Mouse (Mus musculus): ENCODE data around the gene 4930558K02Rik. TPM values are rescaled to one million over a fixed set of nuclear protein-coding genes. Genes with fewer than 3 reads are reported as not detected.

Gene 4930558K02Rik
- polyA plus RNA-seq (2014; fragmentation: Nextera tagmentation; extraction: Ambion mirVana) = not detected in 2 replicates

- 70% methylated on average over 1 of the region's 1 CpGs for WGBS
Measured at GRCm38 (mm10) chr1:161979536-161979935, at the start of gene 4930558K02Rik. Gene 4930558K02Rik, minus strand, starts transcription at chr1:161979636.

DNA sequence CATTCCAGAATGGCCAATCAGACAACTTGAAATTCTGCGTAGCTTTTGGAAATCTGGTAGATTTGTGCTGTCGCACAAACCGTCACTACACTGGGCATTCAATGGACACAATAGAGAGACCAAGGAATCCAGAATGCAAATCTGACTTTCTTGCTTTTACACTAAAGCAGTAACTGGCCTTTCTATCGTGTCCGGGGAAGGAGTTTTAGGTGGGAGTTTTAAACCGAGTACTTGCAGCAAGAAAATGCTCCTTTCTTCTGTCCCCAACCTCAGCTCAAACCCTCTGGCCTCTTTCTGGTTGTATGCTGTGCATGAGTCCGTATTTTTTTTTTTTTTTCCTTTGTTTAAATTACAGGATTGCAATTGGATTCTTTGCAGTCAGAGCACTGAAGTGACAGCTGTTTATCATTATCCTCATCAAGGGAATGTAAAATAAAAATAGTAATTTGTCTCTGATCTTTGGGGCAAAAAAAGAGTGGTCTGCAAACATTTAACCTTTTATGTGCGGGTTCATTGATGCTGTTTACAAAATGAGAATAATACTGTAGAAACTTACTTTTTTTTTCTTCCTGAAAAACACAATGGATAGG lies 44.3 kb upstream of the 4930558K02Rik start:
- 61% methylated on average over 8 of the region's 8 CpGs for WGBS
- Histone ChIP-seq H3K4me1 (ENCODE audit: control insufficient read depth, insufficient read depth, low read length) (0 out of 2 replicates have a peak, but pooled peaks cover 2% of the 10 kb centered on the region), H3K36me3 (ENCODE audit: control insufficient read depth, insufficient read depth, low read length) (no peaks in the 10 kb centered on the region), H3K27me3 (ENCODE audit: control insufficient read depth, insufficient read depth, low read length) (no peaks in the 10 kb centered on the region), H3K9me3 (ENCODE audit: control insufficient read depth, low read length) (no peaks in the 10 kb centered on the region), H3K9ac (ENCODE audit: low read length) (no peak overlapping the region), H3K4me2 (no peak overlapping the region), H3K4me3 (ENCODE audit: low read depth, low read length) (no peak overlapping the region), H3K27ac (ENCODE audit: low read depth, low read length) (no peak overlapping the region)
- ATAC-seq (ENCODE audit: low FRiP score) (no peak), DNase-seq (ENCODE audit: low spot score, missing footprints) (no peak)

More at GRCm38 (mm10) chr1:161979536-161979935, at the start of gene 4930558K02Rik:
- no peaks in the 10 kb centered on the region for H3K36me3 ChIP-seq (ENCODE audit: control insufficient read depth, insufficient read depth, low read length)
- no peaks in the 10 kb centered on the region for H3K4me1 ChIP-seq (ENCODE audit: control insufficient read depth, insufficient read depth, low read length)
- no peak within 1 kb of the TSS for H3K4me3 ChIP-seq (ENCODE audit: low read depth, low read length)
- no peak for ATAC-seq (ENCODE audit: low FRiP score)
- H3K9me3 ChIP-seq (ENCODE audit: control insufficient read depth, low read length) = no peaks in the 10 kb centered on the region
- H3K4me2 ChIP-seq = no peak within 1 kb of the TSS
- no peak within 1 kb of the TSS for H3K27ac ChIP-seq (ENCODE audit: low read depth, low read length)
- no peak within 1 kb of the TSS for H3K9ac ChIP-seq (ENCODE audit: low read length)
- no peaks in the 10 kb centered on the region; the same call in 1 of the 2 replicates for H3K27me3 ChIP-seq (ENCODE audit: control insufficient read depth, insufficient read depth, low read length)
- DNase-seq (ENCODE audit: low spot score, missing footprints) = peak; percentile 14

DNA sequence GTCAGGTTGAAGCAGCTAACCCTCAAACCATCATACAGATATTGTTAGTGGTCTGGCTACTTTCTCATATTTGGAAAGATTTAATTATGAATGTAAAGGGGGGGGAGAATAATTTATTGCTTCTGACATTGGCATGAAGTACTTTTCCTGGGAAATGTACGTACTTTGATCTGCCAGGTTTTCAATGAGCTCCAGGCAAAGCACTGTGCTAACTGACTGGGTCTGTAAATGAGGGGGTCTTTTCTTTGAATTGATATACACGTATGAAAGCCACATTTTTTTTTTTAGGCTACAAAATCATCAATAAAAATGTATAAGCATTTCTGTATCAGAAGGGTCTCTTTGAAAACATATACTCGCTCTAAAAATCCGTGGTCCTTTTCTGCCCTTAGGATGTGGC lies 41.3 kb upstream of the 4930558K02Rik start:
- H3K27me3 ChIP-seq (ENCODE audit: control insufficient read depth, insufficient read depth, low read length) = no peaks in the 10 kb centered on the region
- no peaks in the 10 kb centered on the region for H3K9me3 ChIP-seq (ENCODE audit: control insufficient read depth, low read length)
- DNase-seq (ENCODE audit: low spot score, missing footprints) = no peak
- no peak overlapping the region for H3K27ac ChIP-seq (ENCODE audit: low read depth, low read length)
- 0 out of 2 replicates have a peak, but pooled peaks cover 2% of the 10 kb centered on the region for H3K4me1 ChIP-seq (ENCODE audit: control insufficient read depth, insufficient read depth, low read length)
- WGBS = 81% methylated on average over 4 of the region's 4 CpGs
- no peak overlapping the region for H3K4me2 ChIP-seq
- no peak for ATAC-seq (ENCODE audit: low FRiP score)
- H3K4me3 ChIP-seq (ENCODE audit: low read depth, low read length) = no peak overlapping the region
- no peaks in the 10 kb centered on the region for H3K36me3 ChIP-seq (ENCODE audit: control insufficient read depth, insufficient read depth, low read length)
- H3K9ac ChIP-seq (ENCODE audit: low read length) = no peak overlapping the region

DNA sequence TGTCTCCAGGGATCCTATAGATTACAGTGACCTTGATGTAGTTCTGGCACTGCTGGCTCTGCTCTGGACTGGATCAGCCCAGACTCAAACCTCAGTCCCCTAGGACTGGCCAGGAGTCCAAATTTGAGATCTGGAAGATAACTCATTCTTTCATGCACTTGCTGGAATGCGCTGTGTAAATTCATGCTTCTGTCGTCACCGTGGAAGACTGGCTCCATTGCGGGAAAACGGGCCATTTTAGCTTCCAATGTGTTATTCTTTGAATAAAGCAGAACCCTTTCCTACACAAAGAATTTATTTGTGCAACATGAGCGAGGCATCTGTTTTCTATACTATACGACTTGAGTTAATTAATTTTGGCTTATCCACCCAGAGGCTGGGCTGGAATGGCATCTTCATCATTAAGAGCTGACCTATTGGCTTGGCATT lies 40.9 kb upstream of the 4930558K02Rik start:
- Histone ChIP-seq H3K4me3 (ENCODE audit: low read depth, low read length) (no peak overlapping the region), H3K36me3 (ENCODE audit: control insufficient read depth, insufficient read depth, low read length) (no peaks in the 10 kb centered on the region), H3K9ac (ENCODE audit: low read length) (no peak overlapping the region), H3K4me1 (ENCODE audit: control insufficient read depth, insufficient read depth, low read length) (0 out of 2 replicates have a peak, but pooled peaks cover 2% of the 10 kb centered on the region), H3K9me3 (ENCODE audit: control insufficient read depth, low read length) (no peaks in the 10 kb centered on the region), H3K4me2 (no peak overlapping the region), H3K27me3 (ENCODE audit: control insufficient read depth, insufficient read depth, low read length) (no peaks in the 10 kb centered on the region), H3K27ac (ENCODE audit: low read depth, low read length) (no peak overlapping the region)
- ATAC-seq (ENCODE audit: low FRiP score) (peak; percentile 22), DNase-seq (ENCODE audit: low spot score, missing footprints) (no peak)
- WGBS = 73% methylated on average over 7 of the region's 7 CpGs

DNA sequence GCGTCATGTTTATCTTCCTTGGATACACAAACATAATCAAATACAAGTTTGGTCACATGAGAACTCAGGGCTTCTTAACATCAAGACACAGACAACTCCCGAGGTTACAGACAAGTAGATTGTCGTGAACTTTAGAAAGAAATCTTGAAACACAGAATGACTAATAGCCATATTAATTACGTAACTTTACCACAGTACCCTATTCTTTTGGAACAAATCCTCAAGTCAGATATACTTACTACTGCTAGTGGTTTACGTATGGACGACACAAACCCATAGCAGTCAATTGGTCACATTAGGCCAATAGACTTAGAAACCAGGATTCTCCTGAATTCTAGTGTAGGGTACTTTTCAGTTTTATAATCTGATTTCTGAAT lies 39.2 kb upstream of the 4930558K02Rik start:
- no peaks in the 10 kb centered on the region for H3K27me3 ChIP-seq (ENCODE audit: control insufficient read depth, insufficient read depth, low read length)
- no peak overlapping the region for H3K4me3 ChIP-seq (ENCODE audit: low read depth, low read length)
- H3K4me2 ChIP-seq = no peak overlapping the region
- no peak overlapping the region for H3K27ac ChIP-seq (ENCODE audit: low read depth, low read length)
- 86% methylated on average over 6 of the region's 6 CpGs for WGBS
- 0 out of 2 replicates have a peak, but pooled peaks cover 2% of the 10 kb centered on the region for H3K4me1 ChIP-seq (ENCODE audit: control insufficient read depth, insufficient read depth, low read length)
- H3K9me3 ChIP-seq (ENCODE audit: control insufficient read depth, low read length) = no peaks in the 10 kb centered on the region
- ATAC-seq (ENCODE audit: low FRiP score) (no peak), DNase-seq (ENCODE audit: low spot score, missing footprints) (no peak)
- H3K36me3 ChIP-seq (ENCODE audit: control insufficient read depth, insufficient read depth, low read length) = no peaks in the 10 kb centered on the region
- no peak overlapping the region for H3K9ac ChIP-seq (ENCODE audit: low read length)

- Histone ChIP-seq H3K4me2 (no peak overlapping the region), H3K27me3 (ENCODE audit: control insufficient read depth, insufficient read depth, low read length) (no peaks in the 10 kb centered on the region), H3K27ac (ENCODE audit: low read depth, low read length) (no peak overlapping the region), H3K36me3 (ENCODE audit: control insufficient read depth, insufficient read depth, low read length) (no peaks in the 10 kb centered on the region), H3K9me3 (ENCODE audit: control insufficient read depth, low read length) (no peaks in the 10 kb centered on the region), H3K4me1 (ENCODE audit: control insufficient read depth, insufficient read depth, low read length) (0 out of 2 replicates have a peak, but pooled peaks cover 2% of the 10 kb centered on the region), H3K4me3 (ENCODE audit: low read depth, low read length) (no peak overlapping the region), H3K9ac (ENCODE audit: low read length) (no peak overlapping the region)
- DNase-seq (ENCODE audit: low spot score, missing footprints) (no peak), ATAC-seq (ENCODE audit: low FRiP score) (no peak)
- WGBS = 85% methylated on average over 13 of the region's 13 CpGs
Measured at GRCm38 (mm10) chr1:162017975-162018600, 38.7 kb upstream of the 4930558K02Rik start.

DNA sequence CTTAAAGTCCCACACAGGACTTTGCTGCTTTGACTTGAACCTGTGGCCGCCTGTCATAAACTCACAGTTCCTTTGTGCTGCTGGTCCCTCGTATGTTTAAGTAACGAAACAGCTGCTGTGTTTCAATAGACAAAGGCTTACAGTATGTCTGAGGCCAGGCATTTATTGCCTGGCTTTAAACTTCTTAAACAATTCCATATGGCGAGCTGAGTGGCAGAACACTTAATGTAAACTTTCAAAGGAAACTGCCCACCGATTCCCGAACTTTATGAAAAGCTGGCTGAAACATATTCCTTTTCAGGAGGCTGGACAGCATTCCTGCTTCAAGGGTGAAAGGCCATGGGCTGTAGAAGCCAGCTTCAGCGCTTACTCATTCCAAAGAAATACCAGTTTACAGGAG lies 37.5 kb upstream of the 4930558K02Rik start:
- 68% methylated on average over 7 of the region's 7 CpGs for WGBS
- Histone ChIP-seq H3K27me3 (ENCODE audit: control insufficient read depth, insufficient read depth, low read length) (no peaks in the 10 kb centered on the region), H3K4me3 (ENCODE audit: low read depth, low read length) (no peak overlapping the region), H3K36me3 (ENCODE audit: control insufficient read depth, insufficient read depth, low read length) (no peaks in the 10 kb centered on the region), H3K9me3 (ENCODE audit: control insufficient read depth, low read length) (no peaks in the 10 kb centered on the region), H3K4me1 (ENCODE audit: control insufficient read depth, insufficient read depth, low read length) (0 out of 2 replicates have a peak, but pooled peaks cover 2% of the 10 kb centered on the region), H3K4me2 (no peak overlapping the region), H3K27ac (ENCODE audit: low read depth, low read length) (no peak overlapping the region), H3K9ac (ENCODE audit: low read length) (no peak overlapping the region)
- ATAC-seq (ENCODE audit: low FRiP score) (no peak), DNase-seq (ENCODE audit: low spot score, missing footprints) (no peak)

DNA sequence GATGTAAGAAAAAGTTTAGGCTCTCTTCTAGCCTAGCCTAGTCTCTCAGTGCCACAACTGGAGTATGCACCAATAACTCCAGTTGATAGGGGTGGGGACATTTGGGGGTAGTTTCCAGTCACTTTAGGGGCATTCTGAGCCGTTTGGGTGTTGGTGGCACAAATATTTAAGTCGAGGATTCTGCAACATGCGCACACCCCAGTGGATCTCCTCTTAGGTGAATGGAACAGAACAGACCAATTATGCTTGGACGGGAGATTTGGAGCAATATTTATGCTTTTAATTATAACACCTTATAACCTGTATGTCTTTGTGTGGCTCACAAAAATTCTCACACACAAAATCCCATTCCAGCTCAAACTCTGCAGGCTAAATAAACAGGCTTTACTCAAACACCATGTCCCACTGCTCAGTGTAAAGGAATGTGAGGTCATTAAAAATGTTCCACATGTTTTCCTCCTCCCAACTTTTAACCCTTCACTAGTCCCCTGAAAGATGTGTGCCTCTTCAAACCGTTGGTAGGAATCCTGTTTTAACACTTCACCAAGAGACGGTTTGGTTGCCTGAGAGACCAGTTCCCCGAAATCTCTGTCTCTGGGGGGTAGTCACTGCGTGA lies 35.9 kb upstream of the 4930558K02Rik start:
- Histone ChIP-seq H3K4me1 (ENCODE audit: control insufficient read depth, insufficient read depth, low read length) (no peaks in the 10 kb centered on the region), H3K27ac (ENCODE audit: low read depth, low read length) (no peak overlapping the region), H3K27me3 (ENCODE audit: control insufficient read depth, insufficient read depth, low read length) (no peaks in the 10 kb centered on the region), H3K9me3 (ENCODE audit: control insufficient read depth, low read length) (no peaks in the 10 kb centered on the region), H3K4me3 (ENCODE audit: low read depth, low read length) (no peak overlapping the region), H3K9ac (ENCODE audit: low read length) (no peak overlapping the region), H3K36me3 (ENCODE audit: control insufficient read depth, insufficient read depth, low read length) (no peaks in the 10 kb centered on the region), H3K4me2 (no peak overlapping the region)
- 61% methylated on average over 8 of the region's 8 CpGs for WGBS
- no peak for DNase-seq (ENCODE audit: low spot score, missing footprints)
- ATAC-seq (ENCODE audit: low FRiP score) = no peak

- ATAC-seq (ENCODE audit: low FRiP score) (no peak), DNase-seq (ENCODE audit: low spot score, missing footprints) (no peak)
- peaks cover 4% of the 10 kb centered on the region for H3K4me1 ChIP-seq (ENCODE audit: control insufficient read depth, insufficient read depth, low read length)
- no peak overlapping the region for H3K4me3 ChIP-seq (ENCODE audit: low read depth, low read length)
- H3K4me2 ChIP-seq = no peak overlapping the region
- WGBS = 84% methylated on average over 4 of the region's 4 CpGs
- H3K27ac ChIP-seq (ENCODE audit: low read depth, low read length) = no peak overlapping the region
- no peaks in the 10 kb centered on the region for H3K36me3 ChIP-seq (ENCODE audit: control insufficient read depth, insufficient read depth, low read length)
- H3K9me3 ChIP-seq (ENCODE audit: control insufficient read depth, low read length) = no peaks in the 10 kb centered on the region
- no peaks in the 10 kb centered on the region for H3K27me3 ChIP-seq (ENCODE audit: control insufficient read depth, insufficient read depth, low read length)
- H3K9ac ChIP-seq (ENCODE audit: low read length) = no peak overlapping the region
Measured at GRCm38 (mm10) chr1:162013561-162013960, 34.1 kb upstream of the 4930558K02Rik start.
